Mouse (Mus musculus) cerebellum, postnatal 36 days (tissue): ENCODE data around the gene Olfr508.
"Not testable (repeated sequence)": the region's sequence is repeated elsewhere in the genome, so short reads cannot be mapped to it uniquely, and the experiment has no call there.

Source experiments
- DNase-seq, 2 experiments: peaks; one replicate each; pipeline ENCODE4 v3.0.0; 2021 to 2022; ENCODE audit warnings: mixed read lengths in 2 of 2

Gene Olfr508

DNA sequence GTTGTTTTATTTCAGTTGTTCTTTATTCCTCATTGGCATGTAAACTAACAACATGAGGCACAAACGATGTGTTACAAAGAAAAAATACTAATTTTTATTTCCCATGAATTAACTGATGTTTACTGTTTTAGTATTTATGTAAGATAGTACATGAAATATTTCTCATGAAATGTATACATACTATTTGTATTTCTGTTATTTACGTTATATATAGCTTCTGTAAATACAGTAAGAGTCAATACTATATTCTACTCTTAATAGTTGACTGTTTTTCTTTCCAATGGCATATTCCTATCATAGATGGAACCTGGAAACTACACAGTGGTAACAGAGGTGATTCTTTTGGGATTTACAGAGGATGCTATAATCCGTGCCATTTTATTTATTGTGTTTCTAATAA lies at the start of gene Olfr508:
TSS of gene Olfr508 (plus strand) at position 301 of the 400 bp plus-strand sequence.
- no peak for DNase-seq

DNA sequence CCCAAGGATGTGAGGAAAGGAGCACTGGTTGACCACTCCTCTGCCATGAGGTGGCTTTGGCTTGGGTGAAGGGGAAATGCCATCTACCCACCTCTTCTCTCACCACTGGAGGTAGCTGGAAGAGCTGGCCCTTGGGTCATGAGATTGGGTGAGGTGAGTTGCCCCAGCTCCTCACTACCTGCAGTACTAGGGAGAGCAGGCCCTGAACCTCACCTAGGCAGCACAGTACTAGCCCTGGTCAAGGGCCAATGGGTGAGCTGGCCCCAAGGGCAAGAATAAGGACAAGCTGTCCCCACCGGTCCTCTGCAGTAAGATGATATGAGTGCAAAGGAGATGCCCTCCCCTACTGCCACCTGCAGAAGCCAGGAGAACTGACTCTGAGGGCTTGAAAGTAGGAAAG lies 40.0 kb upstream of the Olfr508 start:
- DNase-seq, result no peak

DNA sequence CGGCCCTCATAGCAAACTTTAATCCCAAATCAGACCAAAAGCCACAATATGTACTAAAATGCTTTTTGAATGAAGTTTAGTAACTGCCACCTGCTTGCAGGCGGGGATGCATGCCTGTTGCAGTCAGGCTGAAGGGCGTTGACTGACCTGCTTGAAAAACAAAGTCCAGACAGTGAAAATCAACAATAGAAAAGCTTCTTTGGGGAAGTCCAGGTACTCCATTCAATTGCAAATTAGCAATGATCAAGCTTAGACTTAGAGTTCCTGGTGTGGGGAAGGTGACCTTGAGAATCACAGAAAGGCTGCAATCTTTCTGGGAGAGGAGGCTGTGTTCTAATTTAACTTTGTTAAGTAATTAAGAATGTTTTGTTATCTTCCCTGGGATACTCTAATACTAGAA lies 27.9 kb upstream of the Olfr508 start:
- not testable (repeated sequence) for DNase-seq

DNA sequence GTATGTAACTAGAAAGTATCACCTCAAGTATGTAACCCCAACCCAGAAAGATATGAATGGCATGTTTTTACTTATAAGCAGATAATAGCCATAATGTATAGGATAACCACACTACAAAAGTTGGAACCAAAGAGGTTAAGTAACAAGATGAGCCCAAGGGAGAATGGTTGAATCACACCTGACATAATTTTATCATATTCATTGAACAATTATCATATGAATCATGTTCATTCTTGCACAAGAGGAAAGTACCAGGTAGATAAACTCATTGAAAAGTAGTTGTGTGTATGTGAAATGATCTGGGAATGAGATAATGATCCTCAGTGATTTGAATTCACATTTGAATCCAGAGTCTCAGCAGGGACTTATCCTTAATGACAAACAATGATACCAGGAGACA lies 19.3 kb upstream of the Olfr508 start, which contains the start of gene Olfr506:
TSS of gene Olfr506 (plus strand) at position 301 of the 400 bp plus-strand sequence.
- no peak for DNase-seq

DNA sequence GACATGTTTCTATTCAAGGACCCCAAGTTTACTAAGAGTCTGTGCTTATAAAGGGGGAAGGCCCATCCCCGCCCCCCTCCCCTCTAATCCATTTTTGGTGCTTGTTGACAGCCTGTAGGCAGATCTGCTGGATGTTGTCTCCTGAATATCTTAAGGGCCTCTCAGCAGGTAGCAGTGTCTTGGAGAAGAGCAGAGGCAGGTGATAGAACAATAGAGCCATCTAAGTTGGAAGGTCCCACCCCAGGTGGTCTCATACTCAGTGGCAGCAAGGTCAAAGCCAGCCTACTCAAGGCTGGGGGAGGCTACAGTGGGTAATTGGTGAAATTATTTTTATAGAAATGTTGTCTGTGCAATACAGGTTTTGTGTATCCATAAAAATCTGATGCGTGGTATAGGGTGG lies 15.7 kb upstream of the Olfr508 start:
- no peak for DNase-seq

DNA sequence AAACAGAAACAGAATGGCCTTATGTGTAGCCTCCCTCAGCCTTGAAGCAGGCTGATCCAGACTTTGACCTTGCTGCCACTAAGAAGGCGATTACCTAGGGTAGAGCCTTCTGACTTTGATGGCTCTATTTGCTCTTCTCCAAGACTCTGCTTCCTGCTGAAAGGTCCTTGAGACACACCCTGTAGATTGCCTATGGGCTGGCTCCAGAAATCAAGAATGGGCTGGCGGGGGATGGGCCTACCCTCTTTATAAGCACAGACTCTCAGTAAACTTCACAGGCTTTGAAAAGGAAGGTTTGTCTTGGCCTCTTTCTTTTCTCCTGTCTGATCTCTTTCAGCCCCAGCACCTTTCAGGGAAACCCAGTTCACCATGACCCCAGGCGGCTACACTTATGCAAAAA lies 13.0 kb upstream of the Olfr508 start:
- not testable (repeated sequence) for DNase-seq

DNA sequence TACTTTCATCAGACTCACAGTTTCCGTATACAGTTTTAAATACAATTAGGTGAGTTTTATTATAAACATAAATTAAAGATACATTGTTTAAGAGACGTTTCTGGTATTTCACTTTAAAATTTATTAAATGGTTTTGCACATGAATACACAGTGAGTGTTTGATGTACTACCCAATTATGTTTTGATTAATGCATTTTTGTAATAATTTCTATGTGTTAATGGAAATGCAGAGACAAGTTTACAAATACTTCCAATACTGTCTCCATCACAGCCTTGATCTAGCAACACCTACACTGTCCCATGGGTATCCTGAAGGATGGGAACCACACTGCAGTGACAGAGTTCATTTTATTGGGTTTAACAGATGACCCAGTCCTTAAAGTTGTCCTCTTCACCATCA lies 8.3 kb upstream of the Olfr508 start, which contains the start of gene Olfr507:
TSS of gene Olfr507 (plus strand) at position 301 of the 400 bp plus-strand sequence.
- DNase-seq, result no peak

DNA sequence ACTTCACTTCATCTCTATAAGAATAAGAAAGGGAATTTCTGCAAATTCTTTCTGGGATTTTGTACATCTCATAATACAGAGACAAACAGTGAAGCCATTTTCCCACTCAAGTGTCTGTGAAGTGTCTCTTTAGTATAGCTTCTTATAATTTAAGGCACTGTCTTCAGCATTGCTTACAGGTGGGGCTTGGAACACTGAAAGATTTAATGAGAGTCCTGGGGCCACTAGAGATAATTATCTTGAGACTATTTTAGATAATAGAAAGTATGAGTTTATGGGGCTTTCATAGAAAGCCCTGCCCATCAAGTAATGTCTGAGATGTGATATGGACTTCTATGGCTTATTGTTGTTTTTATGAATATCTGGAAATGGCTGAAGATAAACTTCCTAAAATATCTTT lies 22.0 kb downstream of the Olfr508 start, which contains the start of gene Olfr509:
TSS of gene Olfr509 (minus strand) at position 101 of the 400 bp plus-strand sequence.
- DNase-seq, result no peak

DNA sequence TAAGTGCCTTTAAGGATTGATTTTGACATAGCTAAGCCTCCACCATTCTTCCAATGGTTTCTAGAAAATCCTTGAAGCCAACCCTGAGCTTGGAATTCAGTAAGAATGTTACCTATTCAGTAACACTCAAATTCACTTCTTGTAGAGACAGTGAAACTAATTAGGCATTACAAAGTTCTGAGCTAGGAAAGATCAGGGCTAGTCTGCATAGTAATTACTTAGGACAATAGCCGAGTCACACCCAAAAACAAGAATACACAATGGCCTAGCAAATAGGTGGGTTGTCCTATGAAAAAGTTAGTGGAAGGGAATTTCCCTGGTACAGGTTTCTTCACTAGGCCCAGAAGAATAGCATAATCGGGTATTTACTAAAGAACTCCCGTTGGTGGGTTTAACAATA lies 32.6 kb downstream of the Olfr508 start:
- no peak for DNase-seq

DNA sequence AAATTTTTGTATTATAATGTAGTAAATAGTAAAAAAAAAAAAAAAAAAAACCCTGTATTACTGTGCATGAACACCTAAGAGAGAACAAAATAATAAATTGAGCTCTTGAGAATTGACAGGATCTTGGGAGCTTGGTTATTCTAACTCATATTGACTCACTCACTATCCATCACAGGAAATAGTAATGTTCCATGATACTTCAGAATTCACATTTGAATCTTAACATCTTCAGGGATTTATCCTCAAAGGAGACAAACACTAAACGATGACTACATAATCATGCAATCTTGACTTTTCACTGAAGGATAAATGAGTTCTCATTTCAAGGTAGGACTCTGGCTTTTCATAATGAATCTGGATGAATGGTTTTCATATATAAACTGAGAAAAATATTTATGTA lies 36.3 kb downstream of the Olfr508 start, which contains the start of gene Olfr510:
TSS of gene Olfr510 (plus strand) at position 301 of the 400 bp plus-strand sequence.
- DNase-seq, result no peak

DNA sequence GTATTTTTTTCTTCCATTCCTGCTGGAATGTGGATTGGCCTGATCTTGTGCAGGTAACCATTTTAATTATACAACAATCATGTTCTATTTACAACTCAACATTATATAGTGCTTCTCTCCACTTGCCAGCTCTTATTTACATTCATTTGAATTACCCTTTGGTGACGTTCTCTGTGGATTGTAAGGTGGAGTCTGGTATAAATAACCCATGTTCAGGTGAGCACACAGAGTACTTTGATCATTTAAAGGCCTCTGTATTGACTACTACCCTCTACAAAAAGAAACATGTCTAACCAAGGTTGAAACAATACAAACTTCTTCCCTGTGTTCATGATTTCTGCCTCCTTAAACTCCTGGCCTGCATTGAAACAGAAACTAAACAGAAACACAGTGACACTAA lies 41.3 kb downstream of the Olfr508 start:
- no peak for DNase-seq

DNA sequence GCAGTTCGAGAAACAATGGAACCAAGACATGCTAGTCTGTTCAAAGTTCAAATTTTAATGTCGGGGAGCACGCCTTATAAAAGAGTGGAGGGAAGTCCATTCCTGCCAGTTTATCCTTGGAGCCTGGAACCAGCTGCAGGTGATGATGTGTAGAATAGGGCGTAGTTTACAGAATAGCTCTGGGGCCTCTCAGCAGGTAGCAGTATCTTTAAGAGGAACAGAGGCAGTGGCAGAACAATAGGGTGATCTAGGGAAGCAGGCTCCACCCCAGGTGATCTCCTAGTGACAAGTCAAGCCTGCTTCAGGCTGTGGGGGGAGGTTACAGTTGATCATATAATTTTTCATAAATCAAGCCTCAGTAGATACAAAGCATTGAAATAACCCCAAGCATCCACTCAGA lies 49.1 kb downstream of the Olfr508 start:
- no peak for DNase-seq
